Mouse (Mus musculus) left cerebral cortex, adult 2 months (tissue): Measurements from ENCODE around the gene Klf13. TPM values are rescaled to one million over a fixed set of nuclear protein-coding genes. Genes with fewer than 3 reads are reported as not detected.

Experiments
- DNase-seq, 2 experiments: peaks; one replicate each; pipeline ENCODE4 v3.0.0; 2021 to 2022; ENCODE audit warnings: low spot score in 2 of 2, mixed read lengths in 1 of 2; ENCODE audit errors: extremely low spot score in 1 of 2
- H3K27ac ChIP-seq: fragments of 200-600 bp; 2 replicates; pipeline ENCODE4 v1.8.1; 2022
- H3K4me3 ChIP-seq: fragments of 200-600 bp; 2 replicates; pipeline ENCODE4 v1.8.1; 2022
- CTCF ChIP-seq: fragments of 200-600 bp; IDR thresholded peaks from 2 replicates; pipeline ENCODE4 v1.8.1; 2022; ENCODE audit warnings: antibody characterized with exemption, mild to moderate bottlenecking, moderate library complexity
- intact Hi-C: fragments of 180-260 bp; cut with DNase I; formaldehyde crosslinking; loops from one replicate; pipeline ENCODE4 v1.15.1; 2025
- total RNA-seq, 2 experiments: library from RNA; stranded (reverse); gene quantifications; 2 replicates each; pipeline ENCODE4 v1.2.3; 2021

The Klf13 gene
- total RNA-seq, 2 experiments from 2014 or later = 179 to 199 TPM

DNA sequence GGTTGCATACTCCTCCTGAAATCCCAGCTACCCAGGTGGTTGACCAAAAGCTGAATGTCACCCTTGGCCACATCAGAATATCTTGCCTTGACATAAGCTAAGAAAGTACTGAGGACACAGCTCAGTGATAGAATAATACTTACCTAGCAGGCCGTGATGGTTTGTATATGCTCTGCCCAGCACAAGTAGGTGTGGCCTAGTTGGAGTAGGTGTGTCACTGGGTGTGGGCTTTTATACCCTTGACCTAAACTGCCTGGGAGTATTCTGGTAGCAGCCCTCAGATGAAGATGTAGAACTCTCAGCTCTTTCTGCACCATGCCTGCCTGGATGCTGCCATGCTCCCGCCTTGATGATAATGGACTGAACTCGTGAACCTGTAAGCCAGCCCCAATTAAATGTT is 6.3 kb downstream of the Klf13 start:
- no peak for TF ChIP-seq CTCF
- no peak for DNase-seq
- intact Hi-C loops = loop anchor here (10.0 kb wide), 1 partner anchor 588 kb away; no protein-coding TSS in a partner anchor
- Histone ChIP-seq H3K27ac (no peak overlapping the region), H3K4me3 (no peak overlapping the region)

DNA sequence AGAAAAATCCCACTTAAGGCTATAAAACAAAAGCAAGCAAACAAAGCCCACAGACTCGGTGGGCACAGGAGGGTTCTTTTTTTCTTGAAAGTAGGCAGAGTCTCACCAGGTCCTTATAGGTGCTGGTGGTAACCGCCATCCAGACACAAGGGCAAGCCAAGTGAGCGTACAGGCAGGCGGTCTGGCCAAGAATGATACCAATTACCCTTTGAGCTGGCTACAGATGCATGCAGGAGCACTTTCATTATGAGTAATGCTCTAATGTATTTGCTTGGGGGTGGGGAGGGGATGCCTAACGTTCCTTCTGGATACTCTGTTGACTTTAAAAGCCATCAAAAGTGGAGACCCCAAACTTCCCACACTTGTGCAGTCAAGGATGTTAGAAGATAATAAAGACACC is 7.9 kb downstream of the Klf13 start:
- intact Hi-C loops = loop anchor here (10.0 kb wide), 1 partner anchor 586 kb away; no protein-coding TSS in a partner anchor
- no peak for DNase-seq
- TF ChIP-seq CTCF = no peak
- no peak overlapping the region for H3K27ac ChIP-seq
- no peak overlapping the region for H3K4me3 ChIP-seq

DNA sequence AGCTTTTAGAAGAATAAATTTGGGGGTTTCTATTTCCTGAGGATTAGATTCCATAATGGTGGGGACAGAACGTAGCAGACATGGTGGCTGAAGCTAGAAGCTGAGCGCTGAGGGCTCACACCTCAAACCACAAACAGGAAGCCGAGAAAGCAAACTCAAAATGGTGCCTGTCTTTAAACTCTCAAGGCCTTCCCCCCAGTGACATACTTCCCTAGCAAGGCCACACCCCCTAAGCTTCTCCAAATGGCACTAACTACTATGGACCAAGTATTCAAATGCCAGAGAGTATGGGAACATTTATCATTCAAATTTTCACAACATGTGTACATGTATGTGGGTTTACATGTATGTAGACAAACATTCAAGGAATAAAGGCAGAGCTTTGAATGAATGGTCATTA is 8.6 kb downstream of the Klf13 start:
- no peak for DNase-seq
- intact Hi-C loops = loop anchor here (10.0 kb wide), 1 partner anchor 585 kb away; no protein-coding TSS in a partner anchor
- no peak for TF ChIP-seq CTCF
- Histone ChIP-seq H3K27ac (peak overlapping the region; percentile 59; the same call in 1 of the 2 replicates), H3K4me3 (no peak overlapping the region)

DNA sequence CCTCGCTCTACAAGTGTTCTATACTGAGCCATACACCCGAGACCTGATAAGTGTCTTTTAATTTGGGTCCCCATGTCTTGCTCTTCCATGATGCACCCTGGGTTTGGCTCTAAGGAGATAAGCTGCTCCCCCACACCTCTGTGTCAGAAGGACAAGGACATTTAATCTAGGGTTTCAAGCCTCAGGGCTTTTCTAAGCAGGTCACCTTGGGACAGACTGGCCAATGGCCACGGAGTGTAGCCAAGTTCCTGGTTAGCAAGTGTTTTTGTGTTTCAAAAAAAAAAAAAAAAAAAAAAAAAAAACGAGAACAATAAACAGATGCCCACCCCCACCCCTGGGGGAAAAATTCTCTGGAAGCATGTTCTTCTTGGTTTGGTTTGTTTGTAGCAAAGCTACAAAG is 9.6 kb downstream of the Klf13 start:
- no peak overlapping the region for H3K4me3 ChIP-seq
- intact Hi-C loops = no loop called here
- no peak for DNase-seq
- TF ChIP-seq CTCF = no peak
- peak overlapping the region; percentile 59 for H3K27ac ChIP-seq

DNA sequence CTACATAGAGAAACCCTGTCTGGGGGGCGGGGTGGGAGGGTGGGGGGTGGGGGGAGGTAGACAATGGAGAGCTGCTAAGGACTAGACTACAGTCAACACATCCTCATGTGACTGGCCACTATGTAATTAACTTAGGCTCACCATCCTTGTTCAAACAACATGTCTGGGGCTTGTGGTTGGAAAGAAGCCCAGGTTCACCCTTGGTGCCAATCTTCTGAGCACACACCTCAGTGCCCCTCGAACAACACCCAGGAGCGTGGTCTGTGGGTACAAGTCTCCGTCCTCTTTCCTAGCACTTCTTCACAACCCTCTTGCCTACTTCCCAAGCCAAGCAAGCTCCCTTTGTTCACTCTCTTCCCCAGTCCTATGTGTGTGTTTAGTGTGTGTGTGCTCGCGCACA is 11.6 kb downstream of the Klf13 start:
- DNase-seq = no peak
- intact Hi-C loops = no loop called here

DNA sequence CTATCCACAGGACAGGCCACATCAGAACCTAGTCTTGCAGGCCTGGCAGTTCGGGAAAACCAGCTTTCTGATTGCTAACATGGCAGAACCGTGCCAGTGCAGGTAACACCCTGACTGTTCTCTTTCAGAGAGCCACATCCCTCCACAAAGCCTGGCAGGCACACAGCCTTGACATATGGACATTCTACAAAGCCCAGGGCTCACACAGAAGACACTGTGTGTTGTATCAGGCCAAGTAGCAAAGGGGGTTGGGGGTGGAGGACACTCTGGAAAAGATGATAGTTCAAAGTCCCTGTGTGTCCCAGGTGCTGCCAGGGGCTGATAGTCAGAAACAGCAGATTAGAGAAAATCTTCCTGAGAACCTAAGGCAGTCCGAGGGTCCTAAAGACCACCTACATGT is 12.2 kb downstream of the Klf13 start:
- H3K27ac ChIP-seq = peak overlapping the region; percentile 95; the same call in 1 of the 2 replicates
- no peak for TF ChIP-seq CTCF

More for the DNA sequence above, 11.6 kb downstream of the Klf13 start:
- TF ChIP-seq CTCF = no peak
- Histone ChIP-seq H3K4me3 (no peak overlapping the region), H3K27ac (no peak overlapping the region)

DNA sequence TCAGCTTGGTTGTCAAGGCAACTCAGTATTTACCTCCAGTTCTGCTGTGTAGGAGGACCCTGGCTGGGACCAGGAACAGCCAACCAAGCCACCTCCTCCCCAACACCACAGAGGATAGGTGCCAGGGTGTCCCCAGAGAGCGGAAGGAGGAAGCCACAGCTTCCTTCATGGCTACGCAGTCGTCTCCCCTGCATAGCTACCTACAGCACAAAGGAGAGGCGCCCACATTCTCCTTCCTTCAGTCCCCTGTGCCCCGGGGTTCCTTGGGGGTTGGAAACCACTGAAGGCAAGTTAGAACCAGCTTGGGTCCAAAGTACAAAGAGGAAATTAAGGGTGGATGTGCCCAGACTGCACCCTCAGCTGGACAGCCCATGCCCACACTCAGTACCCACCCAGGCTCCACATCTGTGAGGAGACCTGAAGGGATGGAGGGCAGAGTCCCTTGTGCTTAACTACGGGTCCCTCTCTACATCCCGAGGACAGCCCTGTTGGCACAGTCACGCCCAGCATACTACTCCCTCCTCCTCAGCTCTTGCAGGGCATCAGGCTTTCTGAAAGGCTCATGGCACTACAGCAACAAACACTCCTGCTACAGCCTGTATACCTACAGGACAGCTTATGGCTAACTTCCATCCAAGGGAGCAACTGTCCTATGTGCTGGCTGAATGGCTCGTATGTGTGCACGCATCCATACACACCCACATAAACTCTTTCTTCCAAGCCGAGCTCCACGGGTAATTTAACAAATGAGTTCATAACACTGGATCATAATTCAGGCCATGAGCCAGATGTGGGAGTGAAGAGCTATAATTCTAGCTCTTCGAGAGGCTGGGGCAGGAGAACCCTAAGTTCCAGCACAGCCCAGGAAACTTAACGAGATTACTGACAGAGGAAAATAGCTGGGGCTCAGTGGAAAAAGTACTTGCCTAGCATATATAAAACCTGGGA is 13.0 kb downstream of the Klf13 start:
- TF ChIP-seq CTCF = no peak
- Histone ChIP-seq H3K4me3 (no peak overlapping the region), H3K27ac (peak overlapping the region; percentile 95)
- intact Hi-C loops = loop anchor here (1.0 to 2.0 kb wide), 3 partner anchors 11 to 67 kb away; no protein-coding TSS in a partner anchor
- DNase-seq = peak; percentile 72 to 74

More for the DNA sequence above, 12.2 kb downstream of the Klf13 start:
- H3K4me3 ChIP-seq = no peak overlapping the region
- intact Hi-C loops = no loop called here
- DNase-seq = no peak

DNA sequence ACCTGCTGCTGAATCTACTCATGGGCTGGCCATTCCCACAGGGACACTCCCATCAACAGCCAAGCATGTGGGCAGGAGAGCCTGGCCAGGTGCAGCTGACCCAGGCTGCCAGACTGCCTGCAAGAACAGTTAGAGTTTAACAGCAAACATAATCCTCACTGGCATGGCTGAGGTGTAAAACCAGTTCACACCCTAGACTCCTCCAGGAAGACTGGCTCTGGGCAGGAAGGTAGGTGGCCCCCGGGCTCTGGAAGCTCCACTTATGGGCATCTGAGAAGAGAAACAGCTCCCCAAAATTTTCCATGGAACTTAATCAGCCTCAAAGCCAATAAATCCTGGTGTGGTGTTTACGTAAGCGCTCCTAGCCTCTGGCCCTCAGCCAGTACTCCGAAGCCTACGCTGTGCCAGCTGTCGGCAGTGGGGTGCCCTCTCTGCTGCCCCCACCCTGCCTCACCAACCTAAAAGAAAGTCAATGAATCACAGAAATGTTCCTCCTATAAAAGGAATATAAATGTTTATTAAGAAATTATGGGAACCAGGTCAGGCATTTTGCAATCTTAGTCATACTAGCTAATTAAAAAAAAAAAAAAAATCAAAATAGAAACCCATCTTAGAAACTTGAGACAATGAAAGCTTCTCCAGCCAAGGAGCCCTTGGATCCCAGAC is 13.8 kb downstream of the Klf13 start:
- TF ChIP-seq CTCF = peak; percentile 6; the same call in 1 of the 2 replicates
- peak; percentile 84 to 89 for DNase-seq
- H3K4me3 ChIP-seq = peak overlapping the region; percentile 24; the same call in 1 of the 2 replicates
- H3K27ac ChIP-seq = peak overlapping the region; percentile 95
- intact Hi-C loops = loop anchor here (1.0 to 2.0 kb wide), 4 partner anchors 11 to 108 kb away; no protein-coding TSS in a partner anchor

DNA sequence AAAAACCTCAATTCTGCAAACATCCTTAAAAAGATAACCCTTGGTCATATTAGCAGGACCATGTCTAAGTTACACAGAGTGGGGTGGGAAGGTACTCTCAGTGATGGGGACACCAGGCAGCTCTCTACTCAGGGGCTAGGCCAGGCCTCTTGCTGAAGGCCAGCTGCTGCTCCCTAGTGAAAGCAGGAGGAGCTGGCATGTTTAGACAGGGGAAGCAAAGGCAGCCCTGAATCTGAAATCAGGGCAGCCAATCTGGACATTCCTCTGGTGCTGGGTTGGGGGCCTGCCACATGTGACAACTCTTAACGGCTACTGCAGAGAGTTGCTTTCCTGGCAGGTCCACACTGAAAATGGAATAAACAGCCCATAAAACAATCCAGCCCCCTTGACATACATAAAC is 14.6 kb downstream of the Klf13 start:
- TF ChIP-seq CTCF = no peak; the same call in none of the 2 replicates
- H3K4me3 ChIP-seq = no peak overlapping the region
- intact Hi-C loops = loop anchor here (1.0 to 2.0 kb wide), 2 partner anchors 65 to 109 kb away; no protein-coding TSS in a partner anchor
- DNase-seq = no peak
- peak overlapping the region; percentile 95 for H3K27ac ChIP-seq

DNA sequence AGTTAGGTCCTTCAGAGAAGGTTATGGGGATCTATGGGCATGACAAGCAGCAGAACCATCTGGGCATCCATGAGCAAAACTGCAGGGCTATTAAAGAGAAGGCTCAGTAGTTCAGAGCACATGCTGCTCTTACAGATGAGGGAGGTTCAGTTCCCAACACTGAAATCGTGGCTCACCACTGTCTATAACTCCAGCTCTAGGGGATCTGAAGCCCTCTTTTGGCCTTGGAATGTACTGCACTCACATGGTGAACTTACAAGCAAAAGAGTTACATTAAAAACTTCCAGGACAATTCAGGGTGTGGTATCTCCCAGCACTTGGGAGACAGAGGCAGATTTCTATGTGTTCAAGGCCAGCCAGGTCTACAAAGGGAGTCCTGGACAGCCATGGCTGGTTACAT is 15.7 kb downstream of the Klf13 start:
- intact Hi-C loops = no loop called here
- Histone ChIP-seq H3K27ac (peak overlapping the region; percentile 95), H3K4me3 (no peak overlapping the region)
- peak; percentile 18 for TF ChIP-seq CTCF
- DNase-seq = no peak

DNA sequence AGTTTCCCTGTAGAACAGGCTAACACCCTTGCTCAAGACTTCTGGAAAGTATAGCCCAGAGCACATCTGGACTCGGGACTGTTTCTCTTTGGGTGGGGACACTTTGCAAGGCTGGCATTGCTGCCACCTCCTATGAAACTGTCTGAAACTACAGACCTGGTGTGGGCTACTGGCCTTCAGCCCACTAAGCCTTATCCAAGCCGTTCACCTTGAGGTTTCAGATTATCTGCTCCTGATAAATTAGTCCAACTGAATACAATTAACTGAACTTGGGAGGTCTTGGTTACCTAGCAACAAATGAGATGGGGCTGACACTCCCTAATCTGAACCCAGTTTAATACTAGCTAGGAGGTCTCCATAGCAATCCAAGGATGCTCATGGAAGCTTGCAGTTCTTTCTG is 16.1 kb downstream of the Klf13 start:
- intact Hi-C loops = no loop called here
- no peak for TF ChIP-seq CTCF
- peak overlapping the region; percentile 95 for H3K27ac ChIP-seq
- H3K4me3 ChIP-seq = no peak overlapping the region
- no peak for DNase-seq
